Mouse (Mus musculus) left cerebral cortex, adult 11 months (tissue): ENCODE data around the gene Abca13.
"Not testable (repeated sequence)": the region's sequence is repeated elsewhere in the genome, so short reads cannot be mapped to it uniquely, and the experiment has no call there.

Experiments
- DNase-seq: peaks from one replicate; pipeline ENCODE4 v3.0.0; 2022; ENCODE audit warnings: low spot score

The Abca13 gene

DNA sequence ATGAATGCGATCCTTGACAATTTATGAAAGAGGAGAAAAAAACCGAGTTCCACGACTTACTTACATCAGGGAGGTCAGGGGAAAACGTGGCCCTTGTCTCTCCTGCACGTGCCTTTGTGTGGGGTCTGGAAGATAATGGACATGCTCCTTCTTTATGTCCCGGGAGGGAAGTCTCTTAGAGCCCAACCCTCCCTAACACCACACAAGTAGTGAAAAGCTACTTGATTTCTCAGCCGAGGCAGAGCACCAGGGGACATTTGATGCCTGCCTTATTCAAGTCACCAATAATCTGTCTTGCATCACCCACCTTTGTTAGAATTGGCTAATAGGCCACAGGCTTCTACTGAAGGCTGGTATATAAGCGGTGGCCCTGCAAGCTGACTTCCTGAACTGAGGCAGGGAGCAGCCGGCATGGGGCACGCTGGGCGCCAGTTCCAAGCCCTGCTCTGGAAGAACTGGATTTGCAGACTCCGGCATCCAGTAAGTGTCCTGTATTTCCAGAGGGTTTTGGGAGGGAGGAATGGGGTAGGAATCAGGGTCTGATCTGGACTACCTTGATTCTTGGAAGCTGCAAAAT is at the start of gene Abca13:
Gene Abca13, plus strand, starts transcription at position 388 of the 577 bp plus-strand sequence.
- DNase-seq: no peak

GRCm38 (mm10) chr11:9145113-9145512 is 46.6 kb upstream of the Abca13 start:
- no peak for DNase-seq

GRCm38 (mm10) chr11:9146115-9146514 is 45.6 kb upstream of the Abca13 start:
- no peak for DNase-seq

- DNase-seq: no peak
Observed at GRCm38 (mm10) chr11:9146683-9147082, 45.1 kb upstream of the Abca13 start.

GRCm38 (mm10) chr11:9148206-9148605 is 43.5 kb upstream of the Abca13 start:
- no peak for DNase-seq

- not testable (repeated sequence) for DNase-seq
Observed at GRCm38 (mm10) chr11:9150403-9150802, 41.3 kb upstream of the Abca13 start.

- DNase-seq: no peak
Observed at GRCm38 (mm10) chr11:9159953-9160352, 31.8 kb upstream of the Abca13 start.

DNA sequence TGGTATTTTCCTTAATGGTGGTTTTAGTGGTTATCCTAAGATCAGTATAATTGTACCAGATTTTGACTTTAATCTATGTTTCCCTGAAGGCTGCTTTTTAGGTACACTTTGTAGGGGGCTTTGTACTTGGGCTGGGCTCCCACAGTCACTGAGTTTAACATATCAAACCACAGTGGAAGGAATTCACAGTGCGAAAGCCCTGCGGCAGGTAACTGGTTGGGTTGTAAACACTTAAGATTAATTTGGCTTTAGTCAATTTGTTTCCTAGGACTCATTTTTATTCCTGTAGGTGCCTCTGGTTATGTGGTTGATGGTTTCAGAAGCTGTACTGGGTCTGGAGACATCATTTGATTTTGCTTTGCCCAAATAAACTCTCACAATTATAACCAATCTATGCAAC is 24.4 kb upstream of the Abca13 start:
- DNase-seq: no peak

DNA sequence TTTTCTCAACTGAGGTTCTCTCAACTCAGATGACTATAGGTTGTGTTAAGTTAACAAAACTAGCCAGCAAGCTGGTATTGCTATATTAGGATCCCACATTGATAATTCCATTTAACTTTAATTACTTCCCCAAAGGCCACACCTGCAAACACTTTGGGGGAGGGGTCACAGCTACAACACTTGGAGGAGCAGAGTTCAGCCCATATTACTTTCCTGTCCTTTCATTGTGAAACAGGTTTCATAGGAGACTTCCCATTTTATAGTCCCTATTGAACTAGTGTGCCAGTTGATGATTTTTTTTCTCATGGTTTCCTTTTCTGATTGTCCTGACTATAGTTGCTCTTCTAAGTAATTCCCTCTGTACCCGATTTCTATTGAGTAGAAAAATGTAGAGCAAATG is 10.3 kb upstream of the Abca13 start:
- no peak for DNase-seq

DNA sequence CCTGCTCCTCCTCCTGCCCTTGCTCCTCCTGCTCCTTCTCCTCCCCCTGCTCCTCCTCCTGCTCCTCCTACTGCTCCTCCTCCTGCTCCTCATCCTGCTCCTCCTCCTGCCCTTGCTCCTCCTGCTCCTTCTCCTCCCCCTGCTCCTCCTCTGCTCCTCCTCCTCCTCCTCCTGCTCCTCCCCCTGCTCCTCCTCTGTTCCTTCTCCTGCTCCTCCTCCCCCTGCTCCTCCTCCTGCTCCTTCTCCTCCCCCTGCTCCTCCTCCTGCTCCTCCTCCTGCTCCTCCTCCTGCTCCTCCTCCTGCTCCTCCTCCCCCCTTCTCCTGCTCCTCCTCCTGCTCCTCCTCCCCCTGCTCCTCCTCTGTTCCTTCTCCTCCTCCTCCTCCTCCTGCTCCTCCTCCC is 2.3 kb upstream of the Abca13 start:
- DNase-seq: not testable (repeated sequence)

GRCm38 (mm10) chr11:9190772-9191554 is 779 bp upstream of the Abca13 start:
- DNase-seq: no peak

- DNase-seq: no peak
Observed at GRCm38 (mm10) chr11:9194861-9195260, 3.1 kb downstream of the Abca13 start.

GRCm38 (mm10) chr11:9199868-9200267 is 8.1 kb downstream of the Abca13 start:
- DNase-seq: no peak

- DNase-seq: no peak
Observed at GRCm38 (mm10) chr11:9210707-9211106, 19.0 kb downstream of the Abca13 start.

DNA sequence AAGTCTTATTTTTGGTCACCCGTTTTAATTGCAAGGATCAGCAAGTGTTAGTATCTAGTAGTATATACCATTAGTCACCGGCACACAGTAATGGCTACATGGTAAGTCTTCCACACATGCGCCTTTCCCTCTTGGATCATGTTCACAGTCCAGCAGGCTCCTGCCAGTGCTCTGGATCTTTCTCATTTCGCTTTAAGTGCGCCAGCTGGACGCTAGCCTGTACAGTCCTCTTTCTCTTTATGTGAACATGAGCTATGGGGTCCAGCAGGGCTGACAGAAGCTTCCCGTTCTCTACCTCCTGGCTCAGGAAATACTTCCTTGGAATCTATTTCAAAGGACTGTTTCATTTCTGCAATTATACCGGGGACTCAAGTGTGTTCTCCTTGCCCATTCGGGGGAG is 21.8 kb downstream of the Abca13 start:
- DNase-seq: no peak

DNA sequence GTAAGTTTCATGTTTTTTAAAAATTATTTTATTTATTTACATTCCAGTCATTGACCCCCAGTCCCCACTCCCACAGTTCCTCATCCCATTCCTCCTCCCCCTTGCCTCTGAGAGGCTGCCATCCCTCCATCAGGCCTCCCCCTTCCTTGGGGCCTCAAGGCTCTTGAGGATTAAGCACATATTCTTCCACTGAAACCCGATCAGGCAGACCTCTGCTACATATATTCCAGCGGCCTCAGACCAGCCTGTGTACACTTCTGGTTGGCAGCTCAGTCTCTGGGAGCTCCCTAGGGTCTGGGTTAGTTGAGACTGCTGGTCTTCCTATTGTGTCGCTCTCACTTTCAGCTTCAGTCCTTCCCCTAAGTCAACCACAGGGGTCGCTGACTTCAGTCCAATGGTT is 24.5 kb downstream of the Abca13 start:
- no peak for DNase-seq

- no peak for DNase-seq
Observed at GRCm38 (mm10) chr11:9220501-9220900, 28.8 kb downstream of the Abca13 start.

GRCm38 (mm10) chr11:9221646-9222045 is 29.9 kb downstream of the Abca13 start:
- DNase-seq: peak; percentile 8

DNA sequence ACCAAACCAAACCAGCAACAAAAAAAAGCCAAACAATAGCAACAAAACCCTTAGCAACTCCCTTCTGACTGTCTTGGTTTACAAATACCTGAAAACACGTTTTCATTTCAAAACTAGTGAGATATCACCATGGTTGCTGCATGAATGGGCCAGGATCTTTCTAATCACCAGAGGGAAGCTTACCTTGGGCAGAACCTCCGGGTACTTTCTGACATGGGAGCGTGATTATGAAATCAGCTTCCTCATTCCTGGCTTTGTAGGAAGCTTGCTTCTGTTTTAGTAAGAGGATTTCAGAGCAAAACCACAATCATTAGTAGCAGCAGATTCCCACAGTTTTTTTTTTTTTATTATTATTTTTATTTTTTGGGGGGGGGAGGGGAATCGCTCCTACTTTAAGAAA is 34.7 kb downstream of the Abca13 start:
- no peak for DNase-seq

DNA sequence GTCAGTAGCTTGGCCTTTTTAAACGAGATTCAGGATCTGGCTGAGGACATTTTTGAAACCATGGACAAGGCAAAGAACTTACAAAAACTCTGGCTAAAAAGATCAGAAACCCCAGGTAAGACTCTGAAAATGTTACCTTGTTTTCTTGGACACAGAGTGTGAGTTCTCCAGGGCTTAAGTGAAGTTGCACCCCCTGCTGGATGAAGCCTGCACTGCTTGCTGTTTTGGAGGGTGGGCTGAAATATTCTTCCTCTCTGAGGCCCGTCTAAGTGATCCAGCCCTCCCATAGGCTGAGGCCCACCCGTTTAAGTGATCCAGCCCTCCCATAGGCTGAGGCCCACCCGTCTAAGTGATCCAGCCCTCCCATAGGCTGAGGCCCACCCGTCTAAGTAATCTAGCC is 57.9 kb downstream of the Abca13 start:
- not testable (repeated sequence) for DNase-seq

DNA sequence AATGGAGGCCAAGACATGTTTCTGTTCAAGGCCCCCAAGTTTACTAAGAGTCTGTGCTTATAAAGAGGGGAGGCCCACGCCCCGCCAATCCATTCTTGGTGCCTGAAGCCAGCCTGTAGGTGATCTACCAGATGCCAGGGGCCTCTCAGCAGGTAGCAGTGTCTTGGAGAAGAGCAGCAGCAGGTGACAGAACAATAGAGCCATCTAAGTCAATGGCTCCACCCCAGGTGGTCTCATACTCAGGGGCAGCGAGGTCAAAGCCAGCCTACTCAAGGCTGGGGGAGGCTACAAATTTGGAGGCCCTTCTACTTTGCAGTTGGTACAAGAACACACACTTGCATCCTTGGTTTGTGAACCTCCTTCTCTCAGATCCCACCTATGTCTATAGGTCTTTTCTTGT is 71.3 kb downstream of the Abca13 start:
- DNase-seq: not testable (repeated sequence)

- DNase-seq: no peak
Observed at GRCm38 (mm10) chr11:9269090-9269489, 77.3 kb downstream of the Abca13 start.

DNA sequence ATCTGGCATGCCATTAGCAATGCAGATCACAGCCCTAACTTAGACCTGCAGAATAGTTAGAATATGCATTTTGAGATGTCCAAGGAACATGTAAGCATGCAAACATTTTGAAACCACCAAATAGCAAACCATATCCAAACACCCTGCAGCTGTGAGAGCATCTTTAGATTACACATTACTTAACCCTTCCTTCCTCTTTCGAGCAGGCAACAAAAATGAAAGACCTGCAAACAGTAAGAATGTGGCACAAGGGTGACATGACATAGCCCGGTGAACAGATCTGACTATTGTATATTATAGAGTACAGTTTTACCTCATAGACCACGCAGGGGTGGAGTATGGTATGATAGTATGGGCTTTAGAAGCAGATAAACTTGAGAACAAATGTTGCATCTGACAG is 93.5 kb downstream of the Abca13 start:
- no peak for DNase-seq

DNA sequence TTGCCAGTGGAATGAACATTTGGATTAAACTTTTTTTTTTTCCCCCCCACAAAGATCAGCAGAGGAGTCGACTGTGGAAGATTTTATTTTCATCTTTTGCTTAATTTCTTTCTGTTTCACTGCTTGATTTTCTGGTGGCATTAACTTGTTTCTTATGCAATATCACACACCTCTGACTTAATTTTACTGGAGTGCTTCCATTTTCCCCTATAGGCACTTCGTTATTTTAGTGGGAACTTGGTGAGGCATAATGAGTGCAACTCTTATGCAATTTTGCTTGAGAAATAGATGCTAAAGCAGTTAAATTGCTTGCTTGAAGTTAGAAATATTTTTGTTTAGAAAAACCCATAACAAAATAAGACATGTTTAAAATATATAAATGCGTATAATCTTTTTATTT is 94.0 kb downstream of the Abca13 start:
- DNase-seq: no peak
